Mouse (Mus musculus): ENCODE data around the gene A630089N07Rik. TPM values are rescaled to one million over a fixed set of nuclear protein-coding genes. Genes with fewer than 3 reads are reported as not detected.
"Not testable (repeated sequence)": the region's sequence is repeated elsewhere in the genome, so short reads cannot be mapped to it uniquely, and the experiment has no call there.

Gene A630089N07Rik
- total RNA-seq, 2 experiments from 2014 or later, result 2.8 TPM

- DNase-seq, result peak; percentile 29
- peak overlapping the region; percentile 93 for H3K27ac ChIP-seq
- peak overlapping the region; percentile 82 for H3K4me3 ChIP-seq
- intact Hi-C loops (cut with DNase I), result loop anchor here (2.0 to 10.0 kb wide), 2 partner anchors 33 to 191 kb away; partner anchors contain the start of genes C2cd2 and Zbtb21
- no peak for TF ChIP-seq CTCF (IDR thresholded peaks at IDR 0.05)
Measured at GRCm38 (mm10) chr16:97995849-97996615, 86.2 kb downstream of the A630089N07Rik start.

DNA sequence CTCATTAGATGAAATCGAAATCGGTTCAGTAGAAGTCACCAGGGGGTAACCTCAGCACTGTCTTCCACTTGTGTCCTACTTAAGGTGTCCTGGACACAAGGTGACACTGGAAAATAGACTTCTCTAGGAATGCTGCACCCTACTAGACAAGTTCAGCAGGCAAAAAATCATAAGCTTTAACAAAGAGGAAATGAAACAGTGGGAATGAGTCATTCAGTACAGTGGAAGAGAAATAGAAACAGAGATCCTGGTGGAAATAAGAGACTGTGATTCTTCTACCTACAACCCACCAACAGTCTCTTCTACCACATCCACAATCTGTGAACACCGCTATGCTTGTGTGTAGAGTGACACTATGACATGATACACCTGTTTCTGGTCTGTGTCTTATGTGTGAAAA lies 89.8 kb downstream of the A630089N07Rik start:
- not testable (repeated sequence) for H3K4me3 ChIP-seq, DNase-seq, H3K27ac ChIP-seq
- intact Hi-C loops (cut with DNase I), result loop anchor here (10.0 kb wide), 1 partner anchor 188 kb away; no protein-coding TSS in a partner anchor

DNA sequence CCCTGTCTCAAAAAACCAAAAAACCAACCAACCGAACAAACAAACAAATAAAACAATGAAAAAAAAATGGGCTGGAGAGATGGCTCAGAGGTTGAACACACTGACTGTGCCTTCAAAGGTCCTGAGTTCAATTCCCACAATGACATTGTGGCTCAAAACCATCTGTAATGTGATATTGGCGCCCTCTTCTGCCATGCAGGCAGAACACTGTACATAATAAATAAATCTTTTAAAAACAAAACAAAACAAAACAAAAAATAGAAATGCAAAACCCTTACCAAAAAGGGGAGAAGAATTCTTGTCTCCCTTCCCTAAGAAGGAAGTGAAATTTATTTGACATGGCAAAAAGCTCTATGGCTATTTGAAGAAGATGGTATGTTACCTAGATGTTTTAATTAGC lies 90.7 kb downstream of the A630089N07Rik start:
- intact Hi-C loops (cut with DNase I), result loop anchor here (10.0 kb wide), 1 partner anchor 187 kb away; no protein-coding TSS in a partner anchor
- TF ChIP-seq CTCF (IDR thresholded peaks at IDR 0.05), result peak; percentile 30; the same call in 1 of the 2 replicates
- H3K4me3 ChIP-seq, result no peak overlapping the region
- H3K27ac ChIP-seq, result no peak overlapping the region
- DNase-seq, result no peak

DNA sequence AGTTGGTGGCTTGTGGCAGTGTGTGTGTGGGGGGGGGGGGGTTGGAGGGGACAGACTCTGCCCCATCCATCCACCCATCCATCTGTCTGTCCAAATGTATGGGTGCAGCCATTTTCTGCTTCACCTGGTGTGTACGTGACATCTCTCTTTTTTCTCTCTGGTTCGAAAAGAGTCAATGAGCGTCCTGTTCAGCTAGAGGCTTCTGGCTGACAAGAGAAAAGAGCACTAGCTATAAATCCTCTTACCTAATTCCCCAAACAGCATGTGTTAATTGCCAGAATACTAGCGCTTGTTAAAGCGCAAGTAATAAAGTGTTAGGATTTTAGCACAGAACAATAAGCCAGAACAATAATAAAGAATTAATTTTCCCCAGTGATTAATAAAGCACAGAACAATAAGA lies 97.7 kb downstream of the A630089N07Rik start:
- intact Hi-C loops (cut with DNase I), result no loop called here
- no peak for DNase-seq
- Histone ChIP-seq H3K27ac (no peak overlapping the region), H3K4me3 (no peak overlapping the region)
- TF ChIP-seq CTCF (IDR thresholded peaks at IDR 0.05), result no peak

GRCm38 (mm10) chr16:97981362-97981761 lies 100.9 kb downstream of the A630089N07Rik start:
- no peak overlapping the region for H3K4me3 ChIP-seq
- no peak for TF ChIP-seq CTCF (IDR thresholded peaks at IDR 0.05)
- DNase-seq, result no peak
- no peak overlapping the region for H3K27ac ChIP-seq
- intact Hi-C loops (cut with DNase I), result no loop called here

DNA sequence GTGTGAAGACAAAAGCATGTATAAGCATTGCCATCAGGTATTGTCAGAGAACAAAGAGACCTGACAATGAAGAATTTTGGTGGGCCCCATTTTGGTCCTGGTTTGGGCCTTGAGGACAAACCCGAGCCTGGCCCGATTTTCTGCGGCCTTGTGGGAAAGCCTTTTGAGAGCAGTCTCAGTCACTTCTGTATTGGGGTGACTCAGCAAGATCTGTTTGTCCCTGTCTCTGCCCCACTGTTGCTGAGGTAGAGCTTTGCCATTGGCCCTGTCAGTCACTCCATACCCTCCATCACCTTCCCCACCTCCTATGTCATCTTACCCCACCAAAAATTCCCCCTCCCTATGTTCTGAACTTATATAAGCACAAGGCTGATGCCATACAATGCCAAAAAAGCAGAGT lies 104.5 kb downstream of the A630089N07Rik start:
- intact Hi-C loops (cut with DNase I), result no loop called here
- TF ChIP-seq CTCF (IDR thresholded peaks at IDR 0.05), result no peak
- H3K27ac ChIP-seq, result no peak overlapping the region
- DNase-seq, result no peak
- H3K4me3 ChIP-seq, result no peak overlapping the region

DNA sequence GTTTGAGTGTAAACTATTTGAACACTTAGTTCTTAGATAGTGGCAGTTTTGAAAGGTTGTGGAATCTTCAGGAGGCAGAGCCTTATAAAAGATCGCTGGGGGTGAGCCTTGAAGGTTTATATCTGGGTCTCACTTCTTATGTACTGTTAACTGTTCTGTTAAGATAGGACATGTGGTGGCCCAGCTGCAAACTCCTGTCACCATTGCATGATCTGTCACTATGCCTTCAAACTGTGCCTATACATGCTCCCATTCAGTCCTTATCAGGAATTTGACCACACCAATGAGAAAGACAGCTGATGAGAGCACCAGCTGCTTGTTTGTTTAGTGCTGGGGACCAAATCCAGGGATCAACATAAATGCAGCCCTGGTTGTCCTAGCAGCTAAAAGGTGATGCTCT lies 105.0 kb downstream of the A630089N07Rik start:
- Histone ChIP-seq H3K4me3 (no peak overlapping the region), H3K27ac (no peak overlapping the region)
- TF ChIP-seq CTCF (IDR thresholded peaks at IDR 0.05), result no peak
- intact Hi-C loops (cut with DNase I), result no loop called here
- no peak for DNase-seq

GRCm38 (mm10) chr16:97963956-97964540 lies 118.2 kb downstream of the A630089N07Rik start:
- no peak for TF ChIP-seq CTCF (IDR thresholded peaks at IDR 0.05)
- no peak for DNase-seq
- intact Hi-C loops (cut with DNase I), result loop anchor here (2.0 to 10.0 kb wide), 3 partner anchors 33 to 159 kb away; partner anchors contain the start of genes B230307C23Rik and Prdm15
- no peak overlapping the region for H3K27ac ChIP-seq
- H3K4me3 ChIP-seq, result no peak overlapping the region

GRCm38 (mm10) chr16:97962151-97962948 lies 119.9 kb downstream of the A630089N07Rik start, which contains the start of the genes C2cd2 and Zbtb21:
TSS of gene C2cd2 (minus strand) at chr16:97962598.
TSS of gene Zbtb21 (minus strand) at chr16:97962622.
- H3K4me3 ChIP-seq, result peak within 1 kb of the TSS; percentile 90
- peak; percentile 99 for DNase-seq
- intact Hi-C loops (cut with DNase I), result loop anchor here (1.0 to 10.0 kb wide), 4 partner anchors 34 to 158 kb away; partner anchors contain the start of genes B230307C23Rik and Prdm15
- peak within 1 kb of the TSS; percentile 99 for H3K27ac ChIP-seq
- no peak for TF ChIP-seq CTCF (IDR thresholded peaks at IDR 0.05)

DNA sequence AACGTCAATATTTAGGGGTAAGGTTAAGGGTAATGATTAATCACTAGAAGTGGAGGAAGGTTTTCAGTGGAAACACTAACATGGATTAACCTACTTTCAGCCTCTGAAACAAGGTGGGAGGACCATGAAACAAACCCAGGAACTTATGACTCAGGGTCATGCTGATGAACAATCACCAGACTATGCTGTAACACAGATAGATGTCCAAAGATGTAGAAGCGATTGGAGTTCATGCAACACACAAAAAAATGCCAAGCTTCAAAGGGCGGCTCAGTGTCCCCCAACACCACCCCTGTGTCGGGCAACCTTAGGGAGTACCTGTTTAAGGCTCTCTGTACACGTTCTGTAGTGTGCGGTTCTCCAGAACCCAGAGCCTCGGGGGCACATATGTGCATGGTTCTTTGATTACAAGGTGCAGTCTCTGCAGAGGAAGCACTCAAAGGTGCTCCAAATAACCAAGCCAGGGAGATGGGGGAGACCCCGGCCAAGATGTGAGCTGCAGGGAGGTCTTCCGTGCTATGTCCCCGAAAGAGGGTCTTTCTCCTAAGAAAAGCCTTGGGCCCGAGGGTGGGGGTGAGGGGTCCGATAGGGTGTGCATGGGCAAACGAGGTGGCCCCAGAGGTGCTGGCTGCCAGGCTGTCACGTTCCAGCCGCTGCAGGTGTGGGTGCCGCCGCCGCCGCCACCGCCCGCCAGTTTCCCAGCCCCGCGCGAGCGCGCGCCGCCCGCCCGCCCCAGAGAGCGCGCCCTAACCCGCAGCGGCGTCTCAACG lies 120.7 kb downstream of the A630089N07Rik start:
- Histone ChIP-seq H3K27ac (peak overlapping the region; percentile 99), H3K4me3 (peak overlapping the region; percentile 90)
- intact Hi-C loops (cut with DNase I), result loop anchor here (1.0 to 10.0 kb wide), 4 partner anchors 35 to 157 kb away; partner anchors contain the start of genes B230307C23Rik and Prdm15
- TF ChIP-seq CTCF (IDR thresholded peaks at IDR 0.05), result no peak
- DNase-seq, result no peak

- no peak for TF ChIP-seq CTCF (IDR thresholded peaks at IDR 0.05)
- H3K4me3 ChIP-seq, result no peak overlapping the region
- H3K27ac ChIP-seq, result peak overlapping the region; percentile 99; the same call in 1 of the 2 replicates
- no peak for DNase-seq
- intact Hi-C loops (cut with DNase I), result loop anchor here (5.0 to 10.0 kb wide), 2 partner anchors 108 to 156 kb away; partner anchors contain the start of gene Prdm15
Measured at GRCm38 (mm10) chr16:97960348-97960747, 121.9 kb downstream of the A630089N07Rik start.
